Mouse (Mus musculus) adrenal gland (tissue): ENCODE measurements around the gene Tcap.

Source experiments
- intact Hi-C: fragments of 180-260 bp; cut with DNase I; formaldehyde crosslinking; loops from one replicate; pipeline ENCODE4 v1.15.1; 2025

The Tcap gene

GRCm38 (mm10) chr11:98409341-98409822 lies 25.8 kb downstream of the Tcap start:
- intact Hi-C loops = no loop called here

- intact Hi-C loops = loop anchor here (2.0 kb wide), 1 partner anchor 24 kb away; no protein-coding TSS in a partner anchor
Measured at GRCm38 (mm10) chr11:98412273-98412796, 28.7 kb downstream of the Tcap start, which contains the start of gene Erbb2. Gene Erbb2 (plus strand): TSS chr11:98412470.

GRCm38 (mm10) chr11:98412797-98413301 lies 29.2 kb downstream of the Tcap start:
- intact Hi-C loops = loop anchor here (2.0 kb wide), 1 partner anchor 24 kb away; no protein-coding TSS in a partner anchor

- intact Hi-C loops = loop anchor here (2.0 kb wide), 1 partner anchor 23 kb away; no protein-coding TSS in a partner anchor
Measured at GRCm38 (mm10) chr11:98413731-98414130, 30.1 kb downstream of the Tcap start.

GRCm38 (mm10) chr11:98414162-98414561 lies 30.6 kb downstream of the Tcap start:
- intact Hi-C loops = no loop called here

GRCm38 (mm10) chr11:98417074-98417473 lies 33.5 kb downstream of the Tcap start:
- intact Hi-C loops = no loop called here

- intact Hi-C loops = no loop called here
Measured at GRCm38 (mm10) chr11:98418273-98418672, 34.7 kb downstream of the Tcap start.

- intact Hi-C loops = no loop called here
Measured at GRCm38 (mm10) chr11:98418939-98419547, 35.4 kb downstream of the Tcap start.

- intact Hi-C loops = no loop called here
Measured at GRCm38 (mm10) chr11:98426592-98426991, 43.0 kb downstream of the Tcap start.

GRCm38 (mm10) chr11:98428436-98428835 lies 44.8 kb downstream of the Tcap start:
- intact Hi-C loops = no loop called here

- intact Hi-C loops = no loop called here
Measured at GRCm38 (mm10) chr11:98431743-98432502, 48.3 kb downstream of the Tcap start.
